Mouse (Mus musculus) hindbrain, embryonic 13.5 days (tissue): Measurements from ENCODE around the gene Dstn. TPM values are rescaled to one million over a fixed set of nuclear protein-coding genes. Genes with fewer than 3 reads are reported as not detected.
A peak's percentile ranks its signal among the peaks of the same experiment; 100 is the strongest.

Experiments used
- ATAC-seq: fragments of 200-750 bp; cut with Nextera tagmentation; 2 replicates; pipeline ENCODE4 v1.8.0; 2017; ENCODE audit warnings: moderate TSS enrichment; ENCODE audit not compliant: low FRiP score
- H3K27ac ChIP-seq: fragments of 300-500 bp; sonication (generic); 2 replicates; pipeline ENCODE4 v1.5.1; 2015; ENCODE audit warnings: inconsistent platforms, mild to moderate bottlenecking, moderate library complexity
- H3K27me3 ChIP-seq: fragments of 300-500 bp; sonication (generic); 2 replicates; pipeline ENCODE4 v1.6.1; 2015; ENCODE audit warnings: mild to moderate bottlenecking, inconsistent platforms
- H3K36me3 ChIP-seq: fragments of 300-500 bp; sonication (generic); 2 replicates; pipeline ENCODE4 v1.6.1; 2015; ENCODE audit warnings: mild to moderate bottlenecking, inconsistent platforms
- H3K4me1 ChIP-seq: fragments of 300-500 bp; sonication (generic); replicated peaks from 2 replicates; pipeline ENCODE4 v1.6.1; 2015; ENCODE audit warnings: inconsistent platforms
- H3K4me2 ChIP-seq: fragments of 300-500 bp; sonication (generic); 2 replicates; pipeline ENCODE4 v1.6.1; 2015; ENCODE audit warnings: inconsistent platforms, mild to moderate bottlenecking, moderate library complexity
- H3K4me3 ChIP-seq: fragments of 300-500 bp; sonication (generic); 2 replicates; pipeline ENCODE4 v1.5.1; 2015; ENCODE audit warnings: mild to moderate bottlenecking, inconsistent platforms
- H3K9ac ChIP-seq: fragments of 300-500 bp; sonication (generic); 2 replicates; pipeline ENCODE4 v1.6.1; 2015; ENCODE audit warnings: mild to moderate bottlenecking, inconsistent platforms
- H3K9me3 ChIP-seq: fragments of 300-500 bp; sonication (generic); 2 replicates; pipeline ENCODE4 v1.6.1; 2016; ENCODE audit warnings: inconsistent platforms
- WGBS: fragments of 180-500 bp; shearing (Covaris S2); methylation state at CpG from one replicate; pipeline ENCODE4 v1.1.7; 2015; 5-methylcytosine and 5-hydroxymethylcytosine counted together
- polyA plus RNA-seq: library from polyadenylated mRNA; unstranded; fragments of >200 nt; fragmentation: Nextera tagmentation; extraction: Ambion mirVana; gene quantifications from 2 replicates; pipeline ENCODE4 v1.2.1, GENCODE M21; 2015

Gene Dstn
- polyA plus RNA-seq, 1 experiment from 2014 or later: 440 TPM

GRCm38 (mm10) chr2:143899470-143900220 is 15.5 kb upstream of the Dstn start:
- ATAC-seq: no peak
- WGBS: 94% methylated on average over 9 of the region's 9 CpGs
- Histone ChIP-seq H3K4me3 (no peak overlapping the region), H3K9me3 (no peaks in the 10 kb centered on the region), H3K4me1 (no peaks in the 10 kb centered on the region), H3K27ac (no peak overlapping the region), H3K36me3 (no peaks in the 10 kb centered on the region), H3K27me3 (no peaks in the 10 kb centered on the region), H3K9ac (no peak overlapping the region), H3K4me2 (no peak overlapping the region)

- Histone ChIP-seq H3K36me3 (no peaks in the 10 kb centered on the region), H3K4me1 (no peaks in the 10 kb centered on the region), H3K4me3 (no peak overlapping the region), H3K9ac (no peak overlapping the region), H3K4me2 (no peak overlapping the region), H3K27me3 (no peaks in the 10 kb centered on the region), H3K27ac (no peak overlapping the region), H3K9me3 (no peaks in the 10 kb centered on the region)
- ATAC-seq: no peak
- WGBS: 80% methylated on average over 5 of the region's 5 CpGs
These were observed 14.2 kb upstream of the Dstn start for GRCm38 (mm10) chr2:143900821-143901351.

GRCm38 (mm10) chr2:143903376-143904045 is 11.6 kb upstream of the Dstn start:
- Histone ChIP-seq H3K27ac (no peak overlapping the region), H3K4me1 (no peaks in the 10 kb centered on the region), H3K9me3 (no peaks in the 10 kb centered on the region), H3K4me3 (no peak overlapping the region), H3K36me3 (no peaks in the 10 kb centered on the region), H3K9ac (no peak overlapping the region), H3K4me2 (no peak overlapping the region), H3K27me3 (no peaks in the 10 kb centered on the region)
- ATAC-seq: no peak
- WGBS: 86% methylated on average over 9 of the region's 9 CpGs

GRCm38 (mm10) chr2:143904896-143905295 is 10.2 kb upstream of the Dstn start:
- H3K4me3 ChIP-seq: no peak overlapping the region
- no peaks in the 10 kb centered on the region for H3K36me3 ChIP-seq
- H3K4me2 ChIP-seq: no peak overlapping the region
- WGBS: 85% methylated on average over 5 of the region's 5 CpGs
- no peaks in the 10 kb centered on the region for H3K27me3 ChIP-seq
- H3K9me3 ChIP-seq: no peaks in the 10 kb centered on the region
- H3K27ac ChIP-seq: no peak overlapping the region
- H3K4me1 ChIP-seq: no peaks in the 10 kb centered on the region
- ATAC-seq: no peak
- no peak overlapping the region for H3K9ac ChIP-seq

GRCm38 (mm10) chr2:143909230-143909629 is 5.9 kb upstream of the Dstn start:
- peaks cover 4% of the 10 kb centered on the region; the same call in 1 of the 2 replicates for H3K4me1 ChIP-seq
- WGBS: 88% methylated on average over 2 of the region's 2 CpGs
- ATAC-seq: no peak

GRCm38 (mm10) chr2:143912199-143912598 is 2.9 kb upstream of the Dstn start:
- Histone ChIP-seq H3K27ac (no peak overlapping the region), H3K4me2 (no peak overlapping the region), H3K4me3 (no peak overlapping the region), H3K36me3 (no peaks in the 10 kb centered on the region), H3K4me1 (peaks cover 15% of the 10 kb centered on the region), H3K9me3 (no peaks in the 10 kb centered on the region), H3K27me3 (no peaks in the 10 kb centered on the region), H3K9ac (no peak overlapping the region)
- 91% methylated on average over 2 of the region's 2 CpGs for WGBS
- no peak for ATAC-seq

More at GRCm38 (mm10) chr2:143909230-143909629, 5.9 kb upstream of the Dstn start:
- Histone ChIP-seq H3K4me2 (no peak overlapping the region), H3K9me3 (no peaks in the 10 kb centered on the region), H3K4me3 (no peak overlapping the region), H3K9ac (no peak overlapping the region), H3K27ac (no peak overlapping the region), H3K36me3 (no peaks in the 10 kb centered on the region), H3K27me3 (no peaks in the 10 kb centered on the region)

GRCm38 (mm10) chr2:143914221-143914620 is 899 bp upstream of the Dstn start:
- H3K9me3 ChIP-seq: no peaks in the 10 kb centered on the region
- peak overlapping the region; percentile 75 for H3K4me2 ChIP-seq
- H3K27ac ChIP-seq: peak overlapping the region; percentile 98
- H3K27me3 ChIP-seq: no peaks in the 10 kb centered on the region
- no peaks in the 10 kb centered on the region for H3K36me3 ChIP-seq
- H3K4me1 ChIP-seq: peaks cover 33% of the 10 kb centered on the region
- peak overlapping the region; percentile 80 for H3K4me3 ChIP-seq
- H3K9ac ChIP-seq: peak overlapping the region; percentile 90
- no peak for ATAC-seq
- 10% methylated on average over 10 of the region's 10 CpGs for WGBS

- peak overlapping the region; percentile 90 for H3K9ac ChIP-seq
- H3K36me3 ChIP-seq: no peaks in the 10 kb centered on the region
- H3K27me3 ChIP-seq: no peaks in the 10 kb centered on the region
- H3K27ac ChIP-seq: peak overlapping the region; percentile 98
- H3K9me3 ChIP-seq: no peaks in the 10 kb centered on the region
- WGBS: under 1% methylated on average over 32 of the region's 32 CpGs
- ATAC-seq: peak; percentile 57
- peaks cover 43% of the 10 kb centered on the region for H3K4me1 ChIP-seq
- peak overlapping the region; percentile 80 for H3K4me3 ChIP-seq
- H3K4me2 ChIP-seq: peak overlapping the region; percentile 75
These were observed 548 bp downstream of the Dstn start for GRCm38 (mm10) chr2:143915600-143916135.

GRCm38 (mm10) chr2:143916229-143916628 is 1.1 kb downstream of the Dstn start:
- Histone ChIP-seq H3K4me1 (peaks cover 48% of the 10 kb centered on the region), H3K27me3 (no peaks in the 10 kb centered on the region), H3K9me3 (no peaks in the 10 kb centered on the region), H3K36me3 (no peaks in the 10 kb centered on the region), H3K27ac (peak overlapping the region; percentile 98), H3K4me2 (peak overlapping the region; percentile 75), H3K9ac (peak overlapping the region; percentile 90), H3K4me3 (peak overlapping the region; percentile 80)
- WGBS: 10% methylated on average over 5 of the region's 5 CpGs
- ATAC-seq: no peak

- 85% methylated on average over 5 of the region's 5 CpGs for WGBS
- no peaks in the 10 kb centered on the region for H3K36me3 ChIP-seq
- H3K9me3 ChIP-seq: no peaks in the 10 kb centered on the region
- peaks cover 48% of the 10 kb centered on the region for H3K4me1 ChIP-seq
- peak overlapping the region; percentile 75 for H3K4me2 ChIP-seq
- no peak for ATAC-seq
- H3K9ac ChIP-seq: no peak overlapping the region
- no peak overlapping the region for H3K27ac ChIP-seq
- H3K27me3 ChIP-seq: no peaks in the 10 kb centered on the region
- peak overlapping the region; percentile 80; the same call in 1 of the 2 replicates for H3K4me3 ChIP-seq
These were observed 2.5 kb downstream of the Dstn start for GRCm38 (mm10) chr2:143917622-143918021.

GRCm38 (mm10) chr2:143918831-143919502 is 3.8 kb downstream of the Dstn start:
- no peaks in the 10 kb centered on the region for H3K36me3 ChIP-seq
- no peak overlapping the region for H3K9ac ChIP-seq
- 66% methylated on average over 4 of the region's 4 CpGs for WGBS
- H3K4me3 ChIP-seq: no peak overlapping the region
- peaks cover 49% of the 10 kb centered on the region for H3K4me1 ChIP-seq
- no peaks in the 10 kb centered on the region for H3K9me3 ChIP-seq
- no peak overlapping the region for H3K4me2 ChIP-seq
- no peaks in the 10 kb centered on the region for H3K27me3 ChIP-seq
- ATAC-seq: no peak
- no peak overlapping the region for H3K27ac ChIP-seq

GRCm38 (mm10) chr2:143924085-143924484 is 9.0 kb downstream of the Dstn start:
- Histone ChIP-seq H3K27me3 (no peaks in the 10 kb centered on the region), H3K4me1 (peaks cover 27% of the 10 kb centered on the region), H3K9me3 (no peaks in the 10 kb centered on the region), H3K4me3 (no peak overlapping the region), H3K36me3 (no peaks in the 10 kb centered on the region), H3K9ac (no peak overlapping the region), H3K4me2 (no peak overlapping the region), H3K27ac (no peak overlapping the region)
- no peak for ATAC-seq
- 69% methylated on average over 7 of the region's 7 CpGs for WGBS
